Mouse (Mus musculus) left cerebral cortex, postnatal 10 days (tissue): Measurements from ENCODE around the gene Prl3a1. TPM values are rescaled to one million over a fixed set of nuclear protein-coding genes. Genes with fewer than 3 reads are reported as not detected.

ENCODE experiments used
- DNase-seq, 2 experiments: peaks; one replicate each; pipeline ENCODE4 v3.0.0; 2021 to 2022; ENCODE audit warnings: low spot score in 2 of 2, mixed read lengths in 1 of 2; ENCODE audit errors: extremely low spot score in 1 of 2
- intact Hi-C: fragments of 180-260 bp; cut with DNase I; formaldehyde crosslinking; loops from one replicate; pipeline ENCODE4 v1.15.1; 2025
- total RNA-seq, 2 experiments: library from RNA; stranded (reverse); gene quantifications; 2 replicates each; pipeline ENCODE4 v1.2.3; 2021

The Prl3a1 gene
- not detected for total RNA-seq

GRCm38 (mm10) chr13:27259136-27259535, at the start of gene Prl3a1:
Prl3a1 (plus strand) TSS chr13:27259436.
- intact Hi-C loops, result no loop called here
- no peak for DNase-seq

GRCm38 (mm10) chr13:27241547-27241946, 17.7 kb upstream of the Prl3a1 start, which contains the start of gene Prl3b1:
Prl3b1 (plus strand) TSS chr13:27241847.
- intact Hi-C loops, result no loop called here
- DNase-seq, result no peak

GRCm38 (mm10) chr13:27312334-27313225, 53.3 kb downstream of the Prl3a1 start, which contains the start of gene Prl6a1:
Prl6a1 (plus strand) TSS chr13:27312627.
- DNase-seq, result no peak
- intact Hi-C loops, result no loop called here

Other genes starting within 250 kb of the Prl3a1 start
- gene Prl, start 201.9 kb upstream of the Prl3a1 start, total RNA-seq, result not detected
- not detected for gene Prl3d1, start 165.2 kb upstream of the Prl3a1 start, total RNA-seq
- not detected for gene Prl3d2, start 137.7 kb upstream of the Prl3a1 start, total RNA-seq
- gene Prl3d3, start 102.6 kb upstream of the Prl3a1 start, total RNA-seq, result not detected
- not detected for gene Prl3c1, start 62.8 kb upstream of the Prl3a1 start, total RNA-seq
- gene Prl3b1, start 17.6 kb upstream of the Prl3a1 start, total RNA-seq, result not detected
- not detected for gene Prl6a1, start 53.2 kb downstream of the Prl3a1 start, total RNA-seq
- gene Prl8a2, start 86.2 kb downstream of the Prl3a1 start, total RNA-seq, result not detected
- gene Prl2b1, start 131.4 kb downstream of the Prl3a1 start, total RNA-seq, result not detected
- gene Prl8a6, start 179.3 kb downstream of the Prl3a1 start, total RNA-seq, result not detected